Mouse (Mus musculus): Measurements from ENCODE around the gene Nvl.

DNA sequence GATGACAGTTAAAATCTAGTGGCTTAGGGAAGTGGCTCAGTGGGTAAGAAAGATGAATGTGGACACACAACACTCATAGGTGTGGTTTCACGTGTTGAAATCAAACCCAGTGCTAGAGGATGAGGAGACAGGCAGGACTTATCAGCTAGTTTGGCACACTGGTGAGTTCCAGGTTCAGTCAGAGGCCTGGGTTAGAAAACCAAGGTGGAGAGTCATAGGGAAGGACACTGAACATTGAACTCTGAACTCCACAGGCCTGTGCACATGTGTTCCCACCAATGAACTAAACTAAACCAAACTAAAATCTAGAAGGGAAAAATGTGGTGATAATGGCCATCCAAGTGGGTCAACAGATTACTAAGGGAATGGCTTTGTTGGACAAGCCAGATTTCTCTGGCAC is 96.5 kb downstream of the Nvl start:
- TF ChIP-seq CTCF (IDR thresholded peaks at IDR 0.05) (no peak), EP300 (IDR thresholded peaks at IDR 0.05) (no peak)

Data from lung, postnatal 0 days (tissue).